Mouse (Mus musculus) liver, postnatal 0 days (tissue): ENCODE data around the gene Twist1. TPM values are rescaled to one million over a fixed set of nuclear protein-coding genes. Genes with fewer than 3 reads are reported as not detected.

Source experiments
- ATAC-seq: fragments of 200-750 bp; cut with Nextera tagmentation; 2 replicates; pipeline ENCODE4 v1.8.0; 2017; ENCODE audit warnings: mild to moderate bottlenecking, moderate library complexity
- DNase-seq: peaks from one replicate; pipeline ENCODE4 v3.0.0-alpha.2; 2016
- H3K27ac ChIP-seq: fragments of 300-500 bp; sonication (generic); 2 replicates; pipeline ENCODE4 v1.5.1; 2014; ENCODE audit warnings: antibody characterized with exemption, moderate library complexity, mild to moderate bottlenecking, low read depth
- H3K27me3 ChIP-seq: fragments of 300-500 bp; sonication (generic); 2 replicates; pipeline ENCODE4 v1.6.1; 2014; ENCODE audit warnings: low read length, control low read depth, mixed read lengths; ENCODE audit not compliant: insufficient read depth
- H3K36me3 ChIP-seq: fragments of 300-500 bp; sonication (generic); replicated peaks from 2 replicates; pipeline ENCODE4 v1.6.1; 2014; ENCODE audit warnings: mild to moderate bottlenecking, control low read depth, low read length, moderate library complexity, mixed read lengths; ENCODE audit not compliant: insufficient read depth
- H3K4me1 ChIP-seq: fragments of 300-500 bp; sonication (generic); 2 replicates; pipeline ENCODE4 v1.6.1; 2014; ENCODE audit warnings: antibody characterized with exemption, mild to moderate bottlenecking, control low read depth; ENCODE audit not compliant: insufficient read depth
- H3K4me2 ChIP-seq: fragments of 300-500 bp; sonication (generic); 2 replicates; pipeline ENCODE4 v1.6.1; 2014; ENCODE audit warnings: low read depth, mild to moderate bottlenecking, low read length, moderate library complexity, mixed read lengths
- H3K4me3 ChIP-seq: fragments of 300-500 bp; sonication (generic); 2 replicates; pipeline ENCODE4 v1.5.1; 2014; ENCODE audit warnings: low read depth, low read length
- H3K9ac ChIP-seq: fragments of 300-500 bp; sonication (generic); replicated peaks from 2 replicates; pipeline ENCODE4 v1.6.1; 2014; ENCODE audit warnings: mild to moderate bottlenecking, moderate library complexity
- H3K9me3 ChIP-seq: fragments of 300-500 bp; sonication (generic); 2 replicates; pipeline ENCODE4 v1.6.1; 2016; ENCODE audit warnings: mild to moderate bottlenecking, control low read depth, low read length, mixed read lengths
- CTCF ChIP-seq: sonication (generic); IDR thresholded peaks from 2 replicates; pipeline ENCODE4 v1.5.1; 2016; ENCODE audit warnings: antibody characterized with exemption, low read depth
- EP300 ChIP-seq: IDR thresholded peaks from 2 replicates; pipeline ENCODE4 v1.6.1; 2016; ENCODE audit warnings: antibody characterized with exemption, low read depth, mild to moderate bottlenecking
- WGBS: fragments of 180-500 bp; shearing (Covaris S2); extraction: QIAGEN DNeasy Blood & Tissue Kit; methylation state at CpG from one replicate; pipeline ENCODE4 v1.1.7; 2014; ENCODE audit not compliant: insufficient replicate concordance; 5-methylcytosine and 5-hydroxymethylcytosine counted together
- polyA plus RNA-seq: library from polyadenylated mRNA; unstranded; fragments of >200 nt; fragmentation: Nextera tagmentation; extraction: Ambion mirVana; gene quantifications from 2 replicates; pipeline ENCODE4 v1.2.1, GENCODE M21; 2015

Gene Twist1
- polyA plus RNA-seq, 1 experiment from 2014 or later: 0.27 TPM

DNA sequence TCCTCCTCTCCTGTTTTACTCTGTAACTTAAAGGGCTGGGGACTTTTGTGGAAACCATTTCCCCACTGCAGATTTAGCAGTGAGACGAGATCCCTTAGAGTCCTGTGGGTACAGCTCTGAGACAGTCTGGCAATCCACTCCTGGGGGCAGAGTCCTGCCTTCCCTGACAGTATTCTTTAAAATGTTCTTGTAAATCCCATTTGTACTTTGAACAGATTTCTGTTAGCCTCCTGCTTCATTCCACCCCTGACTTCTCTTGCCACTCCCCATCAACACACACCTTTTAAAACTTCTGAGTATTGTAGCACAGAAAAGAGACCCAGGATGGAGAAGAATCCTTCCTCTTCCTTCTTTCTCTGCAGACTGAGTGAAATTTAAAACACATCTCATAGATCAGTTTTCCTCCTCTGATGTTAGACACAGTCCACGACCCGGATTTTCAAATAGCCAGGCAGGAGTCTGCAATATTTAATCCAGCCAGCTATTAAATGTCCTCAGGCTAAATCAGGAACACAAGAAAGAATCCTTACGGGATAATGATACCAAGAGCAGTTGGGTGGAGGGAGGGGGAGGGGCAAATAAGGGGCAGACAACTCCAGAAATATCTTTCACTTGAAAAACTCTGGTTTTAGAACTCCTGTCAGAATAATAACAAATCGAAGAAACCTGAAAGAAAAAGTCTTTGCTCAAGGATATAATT lies 8.3 kb downstream of the Twist1 start:
- Histone ChIP-seq H3K4me1 (no peaks in the 10 kb centered on the region), H3K4me2 (no peak overlapping the region), H3K9ac (no peak overlapping the region), H3K27me3 (peaks cover 79% of the 10 kb centered on the region), H3K9me3 (no peaks in the 10 kb centered on the region), H3K36me3 (no peaks in the 10 kb centered on the region), H3K27ac (no peak overlapping the region), H3K4me3 (no peak overlapping the region)
- TF ChIP-seq EP300: no peak
- TF ChIP-seq CTCF: no peak
- no peak for ATAC-seq
- DNase-seq: no peak
- WGBS: 12% methylated on average over 5 of the region's 5 CpGs

DNA sequence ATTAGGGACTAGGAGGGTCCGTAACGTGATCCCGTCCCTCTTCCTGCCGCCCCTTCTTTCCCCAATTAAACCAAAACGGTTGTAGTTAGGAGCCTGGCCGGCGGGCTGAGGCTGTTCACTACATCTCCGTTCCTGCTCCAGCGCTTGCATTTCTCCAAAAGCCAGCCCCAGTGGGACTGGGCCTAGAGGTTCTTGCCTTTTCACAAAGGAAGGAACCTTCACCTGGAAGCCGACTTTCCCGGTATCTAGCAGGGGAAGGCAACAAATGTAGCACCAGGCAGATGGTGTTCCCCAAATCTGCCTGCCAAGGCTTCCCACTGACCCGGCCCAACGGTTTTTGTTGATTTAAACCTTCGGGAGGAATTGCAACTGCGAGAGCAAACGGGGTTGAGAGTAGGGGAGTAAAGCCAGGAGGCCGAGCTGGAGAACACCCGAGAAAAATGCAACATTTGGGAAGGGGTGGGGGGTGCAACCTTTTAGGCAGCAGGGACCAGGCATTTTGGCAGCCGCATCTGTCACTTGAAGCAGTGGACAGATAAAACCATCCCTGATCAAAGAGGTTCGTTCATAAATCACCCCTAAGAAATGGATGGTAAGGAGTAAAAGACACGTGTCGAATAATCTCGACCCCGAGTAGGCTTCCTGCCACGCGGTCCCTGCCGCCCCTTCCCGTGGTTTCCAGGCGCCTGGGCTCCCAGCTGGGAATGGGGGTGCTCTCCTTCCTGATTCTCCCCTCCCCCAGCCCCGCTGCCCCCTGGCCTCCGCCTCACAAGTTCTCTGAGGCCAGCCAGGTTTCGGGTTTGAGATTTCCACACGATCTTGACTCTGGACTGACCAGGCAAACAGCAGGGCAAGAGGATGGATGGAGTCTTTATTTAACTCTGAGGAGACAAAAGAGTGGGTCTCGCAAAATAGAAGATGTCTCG lies 9.3 kb downstream of the Twist1 start:
- ATAC-seq (no peak), DNase-seq (no peak)
- TF ChIP-seq EP300 (no peak), CTCF (no peak)
- no peaks in the 10 kb centered on the region for H3K36me3 ChIP-seq
- WGBS: 2% methylated on average over 35 of the region's 35 CpGs
- H3K9me3 ChIP-seq: no peaks in the 10 kb centered on the region
- no peaks in the 10 kb centered on the region for H3K4me1 ChIP-seq
- peaks cover 70% of the 10 kb centered on the region for H3K27me3 ChIP-seq
- no peak overlapping the region for H3K9ac ChIP-seq
- H3K4me3 ChIP-seq: no peak overlapping the region
- H3K27ac ChIP-seq: no peak overlapping the region
- no peak overlapping the region for H3K4me2 ChIP-seq

DNA sequence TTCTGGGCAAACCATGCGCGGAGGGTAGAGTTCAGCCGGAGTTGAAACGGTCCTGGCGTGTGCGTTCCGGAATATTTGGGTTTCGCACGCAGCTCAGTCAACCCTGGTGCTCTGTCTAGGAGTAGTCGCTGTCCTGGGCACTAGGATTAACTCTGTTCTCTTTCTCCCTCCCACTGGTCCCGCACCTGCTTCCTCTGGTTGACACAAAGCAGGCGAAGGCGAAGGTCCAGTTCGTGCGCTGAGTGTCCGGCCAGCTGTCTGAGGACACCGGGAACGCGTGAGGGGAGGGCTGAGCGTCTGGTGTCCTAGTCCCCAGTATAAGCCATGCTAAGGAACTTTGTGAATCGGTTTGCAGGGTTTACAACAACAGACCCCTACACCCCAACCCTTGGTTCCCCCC lies 10.0 kb downstream of the Twist1 start:
- H3K27me3 ChIP-seq: peaks cover 63% of the 10 kb centered on the region
- H3K9ac ChIP-seq: no peak overlapping the region
- no peaks in the 10 kb centered on the region for H3K9me3 ChIP-seq
- H3K4me2 ChIP-seq: no peak overlapping the region
- TF ChIP-seq CTCF (no peak), EP300 (no peak)
- DNase-seq (no peak), ATAC-seq (no peak)
- WGBS: 3% methylated on average over 21 of the region's 21 CpGs
- no peaks in the 10 kb centered on the region for H3K4me1 ChIP-seq
- no peaks in the 10 kb centered on the region for H3K36me3 ChIP-seq
- H3K4me3 ChIP-seq: no peak overlapping the region
- H3K27ac ChIP-seq: no peak overlapping the region

DNA sequence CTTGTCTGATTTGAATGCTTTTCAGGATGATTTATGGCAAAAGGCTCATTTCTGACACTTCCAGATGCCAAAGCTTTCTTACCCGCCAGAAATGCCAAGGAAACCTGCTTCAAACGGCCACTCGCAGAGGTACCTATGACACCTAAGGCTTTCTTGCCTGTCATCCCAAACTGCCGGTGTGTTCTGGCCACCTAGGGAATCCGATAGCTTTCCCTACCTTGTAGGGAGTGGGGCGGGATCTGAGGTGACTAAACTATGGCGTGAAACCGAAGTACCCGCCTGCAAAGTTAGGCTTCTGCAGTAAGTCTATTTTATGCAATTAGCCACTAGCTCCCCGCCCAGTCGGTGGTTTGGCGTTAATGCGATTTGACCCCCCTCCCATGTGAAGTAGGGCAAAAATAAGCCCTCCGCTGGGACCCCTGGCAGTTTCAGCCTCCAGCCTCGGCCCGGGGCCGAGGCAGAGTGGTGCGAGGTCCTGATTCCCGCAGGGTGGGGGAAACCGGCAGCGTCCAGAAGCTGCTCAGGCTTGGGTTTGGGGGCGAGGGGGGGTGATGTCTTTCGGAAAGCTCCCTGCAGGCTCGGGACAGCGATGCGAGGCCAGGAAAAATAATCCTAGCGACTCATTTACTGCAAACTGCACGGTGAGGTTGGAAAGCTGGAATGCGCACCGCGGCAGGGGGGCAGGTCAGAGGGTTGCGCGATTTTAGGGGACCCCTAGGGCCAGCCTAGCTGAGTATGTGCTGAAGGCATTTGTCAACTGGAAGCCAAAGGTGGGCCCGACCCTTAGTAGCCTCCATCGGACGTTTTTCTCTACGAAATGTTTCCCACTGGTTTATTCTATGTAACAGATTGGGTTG lies 10.8 kb downstream of the Twist1 start:
- Histone ChIP-seq H3K4me1 (no peaks in the 10 kb centered on the region), H3K4me2 (no peak overlapping the region), H3K4me3 (no peak overlapping the region), H3K9me3 (no peaks in the 10 kb centered on the region), H3K36me3 (no peaks in the 10 kb centered on the region), H3K9ac (no peak overlapping the region), H3K27me3 (peaks cover 55% of the 10 kb centered on the region), H3K27ac (no peak overlapping the region)
- ATAC-seq (no peak), DNase-seq (no peak)
- TF ChIP-seq EP300 (no peak), CTCF (no peak)
- 4% methylated on average over 37 of the region's 37 CpGs for WGBS

DNA sequence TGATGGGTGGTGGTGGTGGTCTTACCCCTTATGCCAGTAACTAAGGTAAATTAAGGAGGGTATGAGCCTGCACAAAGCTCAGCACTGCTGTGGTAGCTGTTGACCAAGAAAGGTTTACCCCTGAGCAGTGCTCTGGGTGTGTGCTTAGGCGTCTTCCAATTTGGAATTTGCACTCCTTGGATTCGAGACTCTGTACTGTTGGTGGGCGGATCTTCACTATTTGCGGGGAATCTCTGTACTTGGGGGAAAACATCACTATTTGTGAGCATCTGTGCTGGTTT lies 11.4 kb downstream of the Twist1 start:
- peaks cover 50% of the 10 kb centered on the region for H3K27me3 ChIP-seq
- no peak overlapping the region for H3K27ac ChIP-seq
- no peaks in the 10 kb centered on the region for H3K4me1 ChIP-seq
- no peak for TF ChIP-seq EP300
- no peak for TF ChIP-seq CTCF
- H3K9ac ChIP-seq: no peak overlapping the region
- 16% methylated on average over 4 of the region's 4 CpGs for WGBS
- H3K36me3 ChIP-seq: no peaks in the 10 kb centered on the region
- DNase-seq (no peak), ATAC-seq (no peak)
- H3K9me3 ChIP-seq: no peaks in the 10 kb centered on the region
- no peak overlapping the region for H3K4me2 ChIP-seq
- no peak overlapping the region for H3K4me3 ChIP-seq

DNA sequence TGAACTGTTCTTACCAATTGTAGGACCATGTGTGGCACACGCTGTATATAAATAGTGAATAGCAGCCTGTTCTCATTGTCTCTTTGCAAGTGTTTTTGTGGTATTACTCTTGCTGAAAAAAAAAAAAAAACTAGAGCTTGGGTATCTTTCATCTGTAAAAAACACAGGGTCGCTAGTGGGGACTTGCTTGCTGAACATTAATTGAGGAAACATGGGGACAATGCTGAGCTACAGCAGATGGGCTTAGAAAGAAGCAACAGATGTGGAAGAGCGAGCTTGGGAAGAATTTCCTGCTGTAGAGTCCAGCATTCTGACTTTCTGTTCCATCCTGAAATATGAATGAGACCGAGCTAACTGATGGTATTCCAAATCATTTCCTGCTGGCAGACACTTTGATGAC lies 22.7 kb downstream of the Twist1 start:
- Histone ChIP-seq H3K9me3 (no peaks in the 10 kb centered on the region), H3K27me3 (no peaks in the 10 kb centered on the region), H3K9ac (no peak overlapping the region), H3K27ac (no peak overlapping the region), H3K36me3 (no peaks in the 10 kb centered on the region), H3K4me3 (no peak overlapping the region), H3K4me2 (no peak overlapping the region), H3K4me1 (no peaks in the 10 kb centered on the region)
- no peak for TF ChIP-seq CTCF
- no peak for TF ChIP-seq EP300
- ATAC-seq: no peak
- 66% methylated on average over 4 of the region's 4 CpGs for WGBS
- DNase-seq: no peak
